Comparison of ENCODE assay signal across 9 mouse cellular contexts in genomic region chr1:74227317-74227716, GRCm38 (mm10). TPM values are rescaled to one million over a fixed set of nuclear protein-coding genes. Genes with fewer than 3 reads are reported as not detected.
A peak's percentile ranks its signal among the peaks of the same experiment; 100 is the strongest.
DNase-seq lines count a peak whose midpoint lies in the region; ATAC-seq and TF ChIP-seq lines count a peak whose summit lies in the region.
"Had no signal": no experiment of that assay in that cellular context is flagged by ENCODE, and none has a peak within 500 bp of the region (broad histone marks: within the 10 kb centered on the region; RNA-seq: fewer than 3 reads in every experiment).

No protein-coding gene starts in this region.

- peak; percentile 91 for DNase-seq in 416B (ENCODE audit: low read depth)
- DNase-seq in CD4-positive helper T cell, adult 2 months (ENCODE audit: low read depth, low spot score) = peak; percentile 86
- peak; percentile 19 for DNase-seq in lung, adult 2 months
- DNase-seq in spleen, postnatal 4 days (ENCODE audit: low spot score in 2 of 2) = peak; percentile 63 to 73
- DNase-seq in forebrain, embryonic 14.5 days (ENCODE audit: low spot score) = no peak
- no peak for DNase-seq in cerebellum, adult 9-11 months

- H3K9ac ChIP-seq in heart, embryonic 14.5 days (ENCODE audit: low read length) = no peak overlapping the region
- no peak overlapping the region for H3K9ac ChIP-seq in forebrain, embryonic 14.5 days (ENCODE audit: low read length)
- no peak overlapping the region for H3K9ac ChIP-seq in intestine, embryonic 16.5 days (ENCODE audit: low read depth, low read length)
- H3K9ac ChIP-seq: embryonic facial prominence, embryonic 13.5 days had no signal

- H3K27ac ChIP-seq in heart, embryonic 14.5 days (replicated peaks in 1 of 2; ENCODE audit: control insufficient read depth in 1 of 2, insufficient read depth in 1 of 2, low read depth in 2 of 2, low read length in 2 of 2) = peak overlapping the region; percentile 3 to 38; a peak in 3 of 4 replicates
- no peak overlapping the region for H3K27ac ChIP-seq in forebrain, embryonic 14.5 days (ENCODE audit: low read depth, low read length)
- no peak overlapping the region for H3K27ac ChIP-seq in intestine, embryonic 16.5 days (ENCODE audit: low read length)
- H3K27ac ChIP-seq: embryonic facial prominence, embryonic 13.5 days had no signal

- no peak overlapping the region for H3K4me3 ChIP-seq in heart, embryonic 14.5 days (ENCODE audit: control insufficient read depth in 1 of 2, insufficient read depth in 1 of 2, low read depth in 1 of 2, low read length in 2 of 2)
- H3K4me3 ChIP-seq in lung, adult 2 months (replicated peaks; ENCODE audit: extremely low read depth, low read depth, low read length) = no peak overlapping the region
- no peak overlapping the region for H3K4me3 ChIP-seq in forebrain, embryonic 14.5 days (ENCODE audit: low read depth, low read length)
- no peak overlapping the region for H3K4me3 ChIP-seq in intestine, embryonic 16.5 days (ENCODE audit: low read length)
- H3K4me3 ChIP-seq: embryonic facial prominence, embryonic 13.5 days had no signal

- peaks cover 4% of the 10 kb centered on the region in 2 experiments; a peak in 3 of 4 replicates for H3K4me1 ChIP-seq in heart, embryonic 14.5 days (ENCODE audit: control insufficient read depth in 2 of 2, insufficient read depth in 2 of 2, low read length in 2 of 2)
- H3K4me1 ChIP-seq in lung, adult 2 months (ENCODE audit: control insufficient read depth, insufficient read depth, low read length) = peaks cover 4% of the 10 kb centered on the region; the same call in 1 of the 2 replicates
- H3K4me1 ChIP-seq in forebrain, embryonic 14.5 days (ENCODE audit: control insufficient read depth, insufficient read depth, low read length) = no peaks in the 10 kb centered on the region
- H3K4me1 ChIP-seq in intestine, embryonic 16.5 days (ENCODE audit: control insufficient read depth, insufficient read depth, low read length) = no peaks in the 10 kb centered on the region
- H3K4me1 ChIP-seq: embryonic facial prominence, embryonic 13.5 days had no signal

- H3K36me3 ChIP-seq in heart, embryonic 14.5 days (ENCODE audit: control insufficient read depth, insufficient read depth, low read length) = no peaks in the 10 kb centered on the region
- no peaks in the 10 kb centered on the region for H3K36me3 ChIP-seq in forebrain, embryonic 14.5 days (ENCODE audit: control insufficient read depth, insufficient read depth, low read length)
- no peaks in the 10 kb centered on the region for H3K36me3 ChIP-seq in intestine, embryonic 16.5 days (ENCODE audit: control insufficient read depth, insufficient read depth, low read length)
- H3K36me3 ChIP-seq: embryonic facial prominence, embryonic 13.5 days had no signal

- ATAC-seq in heart, embryonic 14.5 days (ENCODE audit: insufficient number of reproducible peaks, insufficient read depth, low FRiP score, low read depth) = no peak
- ATAC-seq in forebrain, embryonic 14.5 days = no peak
- ATAC-seq in intestine, embryonic 16.5 days = no peak

- no peak overlapping the region for H3K4me2 ChIP-seq in heart, embryonic 14.5 days (ENCODE audit: low read length)
- no peak overlapping the region for H3K4me2 ChIP-seq in forebrain, embryonic 14.5 days (ENCODE audit: low read length)
- H3K4me2 ChIP-seq in intestine, embryonic 16.5 days (ENCODE audit: low read depth, low read length) = no peak overlapping the region
- H3K4me2 ChIP-seq: embryonic facial prominence, embryonic 13.5 days had no signal

- H3K9me3 ChIP-seq in heart, embryonic 14.5 days (ENCODE audit: control insufficient read depth, low read length) = no peaks in the 10 kb centered on the region
- no peaks in the 10 kb centered on the region for H3K9me3 ChIP-seq in forebrain, embryonic 14.5 days (replicated peaks; ENCODE audit: control insufficient read depth, low read length)
- H3K9me3 ChIP-seq in intestine, embryonic 16.5 days (ENCODE audit: control insufficient read depth, low read length) = no peaks in the 10 kb centered on the region
- H3K9me3 ChIP-seq: embryonic facial prominence, embryonic 13.5 days had no signal

- H3K27me3 ChIP-seq in heart, embryonic 14.5 days (ENCODE audit: control insufficient read depth, insufficient read depth, low read length) = no peaks in the 10 kb centered on the region
- H3K27me3 ChIP-seq in forebrain, embryonic 14.5 days (replicated peaks; ENCODE audit: control insufficient read depth, insufficient read depth, low read length) = no peaks in the 10 kb centered on the region
- H3K27me3 ChIP-seq in intestine, embryonic 16.5 days (replicated peaks; ENCODE audit: control insufficient read depth, insufficient read depth, low read length) = no peaks in the 10 kb centered on the region
- H3K27me3 ChIP-seq: embryonic facial prominence, embryonic 13.5 days had no signal

- WGBS in heart, embryonic 14.5 days = 32% methylated on average over 7 of the region's 7 CpGs
- WGBS in lung, adult 2 months = 31% methylated on average over 7 of the region's 7 CpGs
- 87% methylated on average over 7 of the region's 7 CpGs for WGBS in forebrain, embryonic 14.5 days
- 66% methylated on average over 7 of the region's 7 CpGs for WGBS in intestine, embryonic 16.5 days

- no peak for TF ChIP-seq POLR2A in lung, adult 2 months (IDR thresholded peaks at IDR 0.05; ENCODE audit: borderline replicate concordance, extremely low read depth, low read depth, low read length)

- no peak for TF ChIP-seq CTCF in lung, adult 2 months (IDR thresholded peaks at IDR 0.05; ENCODE audit: insufficient read depth, low read length)

RNA-seq across cellular contexts. Expression of gene Arpc2, which starts 8.6 kb away (rescaled TPM):
- 351 and 359 TPM in 2 replicates for polyA plus RNA-seq in heart, embryonic 14.5 days (2014; fragmentation: Nextera tagmentation; extraction: Ambion mirVana)
- polyA plus RNA-seq in lung, adult 2 months (2012; rRNA removed) = 177 and 180 TPM in 2 replicates
- polyA plus RNA-seq in forebrain, embryonic 14.5 days (2014; fragmentation: Nextera tagmentation; extraction: Ambion mirVana) = 341 and 351 TPM in 2 replicates
- 556 and 575 TPM in 2 replicates for polyA plus RNA-seq in intestine, embryonic 16.5 days (2015; fragmentation: Nextera tagmentation; extraction: Ambion mirVana)

RNA-seq across cellular contexts. Expression of gene Cxcr1, which starts 32.9 kb away (rescaled TPM):
- polyA plus RNA-seq in heart, embryonic 14.5 days (2014; fragmentation: Nextera tagmentation; extraction: Ambion mirVana) = not detected in 2 replicates
- polyA plus RNA-seq in lung, adult 2 months (2012; rRNA removed) = 0.43 and 1.5 TPM in 2 replicates
- polyA plus RNA-seq in forebrain, embryonic 14.5 days (2014; fragmentation: Nextera tagmentation; extraction: Ambion mirVana) = not detected in 2 replicates
- polyA plus RNA-seq in intestine, embryonic 16.5 days (2015; fragmentation: Nextera tagmentation; extraction: Ambion mirVana) = not detected in 2 replicates
- polyA plus RNA-seq: embryonic facial prominence, embryonic 13.5 days had no signal

RNA-seq across cellular contexts. Expression of gene Gpbar1, which starts 51.0 kb away (rescaled TPM):
- polyA plus RNA-seq in heart, embryonic 14.5 days (2014; fragmentation: Nextera tagmentation; extraction: Ambion mirVana) = 0.57 and 0.69 TPM in 2 replicates
- polyA plus RNA-seq in lung, adult 2 months (2012; rRNA removed) = 0.18 and 0.22 TPM in 2 replicates
- 0.17 TPM in 1 of 2 replicates, not detected in the other for polyA plus RNA-seq in forebrain, embryonic 14.5 days (2014; fragmentation: Nextera tagmentation; extraction: Ambion mirVana)
- 2.6 and 2.7 TPM in 2 replicates for polyA plus RNA-seq in intestine, embryonic 16.5 days (2015; fragmentation: Nextera tagmentation; extraction: Ambion mirVana)

RNA-seq across cellular contexts. Expression of gene Aamp, which starts 57.2 kb away (rescaled TPM):
- polyA plus RNA-seq in heart, embryonic 14.5 days (2014; fragmentation: Nextera tagmentation; extraction: Ambion mirVana) = 180 and 187 TPM in 2 replicates
- 141 and 172 TPM in 2 replicates for polyA plus RNA-seq in lung, adult 2 months (2012; rRNA removed)
- polyA plus RNA-seq in forebrain, embryonic 14.5 days (2014; fragmentation: Nextera tagmentation; extraction: Ambion mirVana) = 226 and 231 TPM in 2 replicates
- 246 and 256 TPM in 2 replicates for polyA plus RNA-seq in intestine, embryonic 16.5 days (2015; fragmentation: Nextera tagmentation; extraction: Ambion mirVana)

RNA-seq across cellular contexts. Expression of gene Pnkd, which starts 57.4 kb away (rescaled TPM):
- 320 and 338 TPM in 2 replicates for polyA plus RNA-seq in heart, embryonic 14.5 days (2014; fragmentation: Nextera tagmentation; extraction: Ambion mirVana)
- 63.0 and 63.5 TPM in 2 replicates for polyA plus RNA-seq in lung, adult 2 months (2012; rRNA removed)
- polyA plus RNA-seq in forebrain, embryonic 14.5 days (2014; fragmentation: Nextera tagmentation; extraction: Ambion mirVana) = 108 and 114 TPM in 2 replicates
- 139 and 148 TPM in 2 replicates for polyA plus RNA-seq in intestine, embryonic 16.5 days (2015; fragmentation: Nextera tagmentation; extraction: Ambion mirVana)

Comparison
In these comparisons a context has a peak if more than half of its experiments do, and no peak if none do; other contexts are left out.
1. DNase-seq: peak in 416B (single experiment), CD4-positive helper T cell, adult 2 months (single experiment), lung, adult 2 months (single experiment) and spleen, postnatal 4 days (2 of 2); none in forebrain, embryonic 14.5 days (single experiment) and cerebellum, adult 9-11 months (single experiment).
2. H3K27ac ChIP-seq: peak in heart, embryonic 14.5 days (2 of 2); none in forebrain, embryonic 14.5 days (single experiment) and intestine, embryonic 16.5 days (single experiment).